Mouse (Mus musculus): ENCODE measurements around the gene Tle4.

GRCm38 (mm10) chr19:14503862-14504261, 94.0 kb downstream of the Tle4 start:
- no peak for TF ChIP-seq GATA1 (IDR thresholded peaks at IDR 0.05; ENCODE audit: low read length)
- TF ChIP-seq TAL1 (IDR thresholded peaks at IDR 0.05; ENCODE audit: low read length) = no peak
